Mouse (Mus musculus): ENCODE results near the gene Gm21970.

- TF ChIP-seq CTCF (IDR thresholded peaks at IDR 0.05; ENCODE audit: extremely low read depth, insufficient read length, insufficient replicate concordance, low read depth, low read length) (no peak), POLR2A (IDR thresholded peaks at IDR 0.05; ENCODE audit: low read depth, low read length) (no peak)
Measured at GRCm38 (mm10) chr16:91418531-91418930, 27.0 kb downstream of the Gm21970 start.
